Mouse (Mus musculus) inflammation-experienced regulatory T-cells, adult 6 months (primary cell): ENCODE results near the gene Hmgn2. TPM values are rescaled to one million over a fixed set of nuclear protein-coding genes. Genes with fewer than 3 reads are reported as not detected.
"Not testable (repeated sequence)": the region's sequence is repeated elsewhere in the genome, so short reads cannot be mapped to it uniquely, and the experiment has no call there.

ENCODE experiments used
- ATAC-seq: one replicate; pipeline ENCODE4 v1.8.0; 2017
- polyA plus RNA-seq, 3 experiments: library from polyadenylated mRNA; unstranded; fragments of 100-300 nt; shearing (Covaris generic); gene quantifications; one replicate each; pipeline ENCODE4 v1.2.1; 2017

Hmgn2 gene
- polyA plus RNA-seq, 3 experiments from 2014 or later: 371 to 949 (median 420) TPM

GRCm38 (mm10) chr4:133923743-133924142 lies 44.7 kb downstream of the Hmgn2 start:
- ATAC-seq: no peak

GRCm38 (mm10) chr4:133918093-133918825 lies 50.2 kb downstream of the Hmgn2 start:
- ATAC-seq: not testable (repeated sequence)

Other genes with a start within 250 kb of the Hmgn2 start
- 10 to 100 TPM; 56.9 to 94.8 (median 76.7) TPM for gene Arid1a, start 211.9 kb downstream of the Hmgn2 start, polyA plus RNA-seq
- 100 to 1,000 TPM in 1 of 3 experiments, 10 to 100 TPM in 2; 88.8 to 145 (median 91.9) TPM for gene Rps6ka1, start 80.9 kb downstream of the Hmgn2 start, polyA plus RNA-seq
- 10 to 100 TPM; 16.1 to 22.4 (median 18.6) TPM for gene Dhdds, start 32.3 kb upstream of the Hmgn2 start, polyA plus RNA-seq
- under 1 TPM in 1 of 3 experiments, not detected in 2; 0.16 TPM for gene Lin28a, start 50.2 kb upstream of the Hmgn2 start, polyA plus RNA-seq
- gene Zfp683, start 85.2 kb upstream of the Hmgn2 start, polyA plus RNA-seq: 1 to 10 TPM in 1 of 3 experiments, under 1 TPM in 2; 0.80 to 1.1 (median 0.94) TPM
- gene Crybg2, start 92.2 kb upstream of the Hmgn2 start, polyA plus RNA-seq: 10 to 100 TPM; 10.8 to 23.3 (median 14.1) TPM
- gene Cd52, start 126.4 kb upstream of the Hmgn2 start, polyA plus RNA-seq: 1,000 to 10,000 TPM; 2,728 to 3,832 (median 3,666) TPM
- gene Ubxn11, start 133.9 kb upstream of the Hmgn2 start, polyA plus RNA-seq: 10 to 100 TPM; 36.2 to 54.5 (median 36.5) TPM
- gene Sh3bgrl3, start 160.1 kb upstream of the Hmgn2 start, polyA plus RNA-seq: 1,000 to 10,000 TPM in 2 of 3 experiments, 100 to 1,000 TPM in 1; 884 to 1,358 (median 1,179) TPM
- 100 to 1,000 TPM in 2 of 3 experiments, 10 to 100 TPM in 1; 61.0 to 150 (median 121) TPM for gene Cep85, start 218.5 kb upstream of the Hmgn2 start, polyA plus RNA-seq
- gene Gm7534, start 234.4 kb upstream of the Hmgn2 start, polyA plus RNA-seq: not detected